ENCODE assay signal across 22 mouse cellular contexts in the genomic region with DNA sequence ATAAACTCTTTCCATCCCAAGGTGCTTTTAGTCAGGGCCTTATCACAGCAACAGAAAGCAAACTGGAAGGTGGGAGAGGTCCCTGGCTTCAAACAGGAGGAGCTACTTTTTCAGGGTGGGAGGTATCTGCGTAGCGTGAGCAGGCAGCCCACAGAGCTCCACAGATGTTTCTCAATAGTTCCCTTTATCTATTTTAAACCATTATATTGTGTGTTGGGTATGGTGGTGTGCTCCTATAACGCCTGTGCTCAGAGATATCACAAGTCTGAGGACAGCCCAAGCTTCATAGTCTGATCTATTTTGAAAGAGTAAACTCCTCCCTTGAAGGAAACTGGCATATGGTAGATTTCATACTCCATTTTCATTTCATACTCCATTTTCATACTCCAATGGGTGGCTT. TPM values are rescaled to one million over a fixed set of nuclear protein-coding genes. Genes with fewer than 3 reads are reported as not detected.
DNase-seq lines count a peak whose midpoint lies in the region; ATAC-seq and TF ChIP-seq lines count a peak whose summit lies in the region.
"Had no signal": no experiment of that assay in that cellular context is flagged by ENCODE, and none has a peak within 500 bp of the region (broad histone marks: within the 10 kb centered on the region; RNA-seq: fewer than 3 reads in every experiment).

No protein-coding gene starts in this region.

- no peaks in the 10 kb centered on the region for H3K9me3 ChIP-seq in kidney, embryonic 15.5 days (replicated peaks)
- H3K9me3 ChIP-seq in liver, embryonic 14.5 days (ENCODE audit: control insufficient read depth, low read length): no peaks in the 10 kb centered on the region
- H3K9me3 ChIP-seq: forebrain, embryonic 12.5 days; heart, embryonic 15.5 days; hindbrain, embryonic 10.5 days; midbrain, embryonic 10.5 days; neural tube, embryonic 12.5 days had no signal

- H3K4me1 ChIP-seq in kidney, embryonic 15.5 days: peaks cover 28% of the 10 kb centered on the region
- H3K4me1 ChIP-seq in liver, embryonic 14.5 days (replicated peaks; ENCODE audit: control insufficient read depth in 2 of 2, insufficient read depth in 2 of 2, low read length in 1 of 2): peaks cover 3 to 12% of the 10 kb centered on the region in 2 experiments; a peak in 3 of 4 replicates
- no peaks in the 10 kb centered on the region for H3K4me1 ChIP-seq in cerebellum, adult 2 months (ENCODE audit: control insufficient read depth, insufficient read depth, low read length)
- H3K4me1 ChIP-seq: forebrain, embryonic 12.5 days; heart, embryonic 15.5 days; hindbrain, embryonic 10.5 days; midbrain, embryonic 10.5 days; neural tube, embryonic 12.5 days had no signal

- no peaks in the 10 kb centered on the region for H3K27me3 ChIP-seq in kidney, embryonic 15.5 days
- H3K27me3 ChIP-seq in liver, embryonic 14.5 days (ENCODE audit: control insufficient read depth, insufficient read depth, low read length): no peaks in the 10 kb centered on the region
- H3K27me3 ChIP-seq in cerebellum, adult 2 months (ENCODE audit: control insufficient read depth, insufficient read depth, low read length): no peaks in the 10 kb centered on the region
- H3K27me3 ChIP-seq: forebrain, embryonic 12.5 days; heart, embryonic 15.5 days; neural tube, embryonic 12.5 days had no signal

- 66% methylated on average over 3 of the region's 3 CpGs for WGBS in kidney, embryonic 15.5 days
- WGBS in liver, embryonic 14.5 days (ENCODE audit: insufficient replicate concordance): 9% methylated on average over 3 of the region's 3 CpGs
- 87% methylated on average over 3 of the region's 3 CpGs for WGBS in cerebellum, adult 2 months

- H3K36me3 ChIP-seq in kidney, embryonic 15.5 days: no peaks in the 10 kb centered on the region
- no peaks in the 10 kb centered on the region for H3K36me3 ChIP-seq in liver, embryonic 14.5 days (replicated peaks; ENCODE audit: control insufficient read depth, insufficient read depth, low read depth)
- H3K36me3 ChIP-seq: forebrain, embryonic 12.5 days; heart, embryonic 15.5 days; hindbrain, embryonic 10.5 days; midbrain, embryonic 10.5 days; neural tube, embryonic 12.5 days had no signal

- intact Hi-C loops in left cerebral cortex, adult 2 months (cut with DNase I): no loop called here

- no peak overlapping the region for H3K4me3 ChIP-seq in kidney, embryonic 15.5 days (replicated peaks)
- no peak overlapping the region for H3K4me3 ChIP-seq in liver, embryonic 14.5 days (ENCODE audit: insufficient read depth in 1 of 2, low read depth in 2 of 2, low read length in 2 of 2)
- no peak overlapping the region for H3K4me3 ChIP-seq in cerebellum, adult 2 months (replicated peaks; ENCODE audit: insufficient read depth, low read depth, low read length)
- no peak overlapping the region for H3K4me3 ChIP-seq in left cerebral cortex, adult 2 months
- H3K4me3 ChIP-seq: forebrain, embryonic 12.5 days; heart, adult 2 months; heart, embryonic 15.5 days; hindbrain, embryonic 10.5 days; midbrain, embryonic 10.5 days; neural tube, embryonic 12.5 days had no signal

- TF ChIP-seq POLR2A in cerebellum, adult 2 months (IDR thresholded peaks at IDR 0.05; ENCODE audit: borderline replicate concordance, insufficient read depth, low read length): no peak

- H3K9ac ChIP-seq in kidney, embryonic 15.5 days: no peak overlapping the region
- H3K9ac ChIP-seq in liver, embryonic 14.5 days (replicated peaks): no peak overlapping the region
- H3K9ac ChIP-seq: forebrain, embryonic 12.5 days; heart, embryonic 15.5 days; neural tube, embryonic 12.5 days had no signal

- 0 out of 2 replicates have a peak, but pooled peaks have one; percentile 1 for ATAC-seq in kidney, embryonic 15.5 days (replicated peaks; ENCODE audit: low FRiP score)
- ATAC-seq in granulocyte monocyte progenitor cell, adult 5-6 weeks (replicated peaks; ENCODE audit: poor library complexity, severe bottlenecking): peak; percentile 66
- peak; percentile 99 for ATAC-seq in liver, embryonic 14.5 days (ENCODE audit: insufficient read depth)
- ATAC-seq: lung, postnatal 0 days had no signal

- peak; percentile 65 for TF ChIP-seq EP300 in liver, embryonic 14.5 days (IDR thresholded peaks at IDR 0.05; ENCODE audit: low read depth)

- H3K27ac ChIP-seq in kidney, embryonic 15.5 days: no peak overlapping the region
- H3K27ac ChIP-seq in liver, embryonic 14.5 days: no peak overlapping the region; the same call in 1 of the 2 replicates
- H3K27ac ChIP-seq in cerebellum, adult 2 months (ENCODE audit: insufficient read depth, low read length): no peak overlapping the region
- H3K27ac ChIP-seq in left cerebral cortex, adult 2 months: no peak overlapping the region
- H3K27ac ChIP-seq: forebrain, embryonic 12.5 days; heart, adult 2 months; heart, embryonic 15.5 days; hindbrain, embryonic 10.5 days; midbrain, embryonic 10.5 days; neural tube, embryonic 12.5 days; stomach, postnatal 0 days had no signal

- no peak overlapping the region for H3K4me2 ChIP-seq in kidney, embryonic 15.5 days
- no peak overlapping the region for H3K4me2 ChIP-seq in liver, embryonic 14.5 days (ENCODE audit: low read depth)
- H3K4me2 ChIP-seq: forebrain, embryonic 12.5 days; heart, embryonic 15.5 days; neural tube, embryonic 12.5 days had no signal

- no peak for DNase-seq in kidney, postnatal 10 days
- no peak for DNase-seq in liver, embryonic 14.5 days (ENCODE audit: low read depth in 3 of 3, low spot score in 3 of 3)
- DNase-seq in retina, embryonic 14.5 days (ENCODE audit: low spot score): no peak
- no peak for DNase-seq in frontal cortex, postnatal 10 days (ENCODE audit: low spot score in 2 of 2)
- no peak for DNase-seq in cerebellum, adult 2 months
- DNase-seq in left cerebral cortex, adult 2 months (ENCODE audit: extremely low spot score in 1 of 2, low spot score in 2 of 2): no peak
- DNase-seq: adrenal gland, adult 8-10 months; B cell, adult 2 months; cerebellum, postnatal 14 days; heart, adult 2 months; kidney, adult 9 months; layer of hippocampus, postnatal 36 days; right cerebral cortex, adult 18-20 months had no signal

- no peak for TF ChIP-seq CTCF in liver, embryonic 14.5 days (IDR thresholded peaks at IDR 0.05; ENCODE audit: low read depth)
- TF ChIP-seq CTCF in cerebellum, adult 2 months (IDR thresholded peaks at IDR 0.05; ENCODE audit: borderline replicate concordance, insufficient read depth, low read depth, low read length): no peak
- TF ChIP-seq CTCF in left cerebral cortex, adult 2 months (IDR thresholded peaks at IDR 0.05): no peak

RNA-seq across cellular contexts. Expression of gene Ptger4, which starts 17.0 kb away (rescaled TPM):
- polyA plus RNA-seq in kidney, embryonic 15.5 days (2015; fragmentation: Nextera tagmentation; extraction: Ambion mirVana): 4.2 and 5.2 TPM in 2 replicates
- total RNA-seq in granulocyte monocyte progenitor cell, adult 5-6 weeks (2014; fragmentation: Nextera tagmentation): 3.7 and 6.3 TPM in 2 replicates
- total RNA-seq in granulocyte monocyte progenitor cell, adult 5-6 weeks (2017): 3.7 and 5.8 TPM in 2 replicates
- polyA plus RNA-seq in liver, embryonic 14.5 days (2012; rRNA removed): 1.3 TPM in 2 replicates
- 1.5 and 1.9 TPM in 2 replicates for polyA plus RNA-seq in liver, embryonic 14.5 days (2014; fragmentation: Nextera tagmentation; extraction: Ambion mirVana)
- polyA plus RNA-seq in cerebellum, adult 2 months (2012; rRNA removed): 1.1 and 1.2 TPM in 2 replicates
- total RNA-seq in left cerebral cortex, adult 2 months (2021): 1 to 10 TPM; 1.1 to 1.2 TPM

Comparison
In these comparisons a context has a peak if more than half of its experiments do, and no peak if none do; other contexts are left out.
1. ATAC-seq: peak in every context shown above with its lines; median percentile 99 in liver, embryonic 14.5 days; 66 in granulocyte monocyte progenitor cell, adult 5-6 weeks; 1 in kidney, embryonic 15.5 days.